Mouse (Mus musculus): ENCODE measurements around the gene Gimap1.

The Gimap1 gene

DNA sequence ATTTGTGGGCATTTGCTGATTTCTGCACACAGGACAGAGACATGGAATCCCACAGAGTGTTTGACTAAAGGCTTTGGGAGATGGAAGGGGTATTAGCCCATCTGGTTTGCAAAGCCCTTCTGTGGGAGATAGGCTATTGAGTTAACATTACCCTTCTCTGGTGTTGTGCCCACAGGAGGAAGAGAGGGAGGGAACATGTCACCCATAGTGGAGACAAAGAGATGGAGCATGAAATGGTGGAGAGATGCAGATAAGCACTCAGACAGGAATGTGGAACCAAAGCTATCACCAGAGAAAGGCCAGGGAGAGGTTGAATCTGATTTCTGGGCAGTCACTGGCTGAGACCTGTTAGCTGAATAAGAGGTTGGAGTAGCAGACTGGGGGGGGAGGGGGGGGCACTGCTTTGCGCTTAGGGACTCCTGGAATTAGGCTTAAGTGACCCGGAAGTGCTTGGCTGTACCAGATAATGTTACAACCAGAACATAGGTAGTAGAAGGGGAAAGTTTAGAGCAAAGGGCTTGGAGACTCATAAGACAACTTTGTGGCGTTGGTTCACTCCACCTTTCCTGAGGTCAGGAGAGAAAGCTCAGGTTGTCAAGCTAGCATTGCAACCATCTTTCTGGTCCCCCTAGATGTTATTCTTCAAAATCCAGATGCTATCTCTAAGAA lies 1.8 kb downstream of the Gimap1 start:
- DNase-seq (ENCODE audit: low read depth) = no peak

DNA sequence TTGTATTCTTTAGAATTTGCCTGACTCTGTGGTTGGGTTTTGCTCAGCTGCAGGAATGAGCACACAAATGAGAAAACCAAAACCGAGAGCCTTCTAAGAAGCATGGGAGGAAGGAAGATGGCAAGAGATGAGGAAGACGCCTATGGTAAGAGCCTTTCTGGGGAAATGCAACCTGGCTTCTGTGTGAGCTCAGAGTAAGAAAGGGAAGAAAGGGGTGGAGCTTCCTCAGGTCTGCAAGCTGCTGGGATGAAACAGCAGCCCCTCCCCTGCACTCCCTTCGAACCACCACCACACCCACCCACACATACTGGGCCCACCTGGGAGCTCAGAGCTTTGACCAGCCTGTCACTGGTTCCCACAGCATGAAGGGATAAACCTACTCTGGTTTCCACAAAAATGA lies 2.4 kb downstream of the Gimap1 start:
- no peak for DNase-seq (ENCODE audit: low read depth)

DNA sequence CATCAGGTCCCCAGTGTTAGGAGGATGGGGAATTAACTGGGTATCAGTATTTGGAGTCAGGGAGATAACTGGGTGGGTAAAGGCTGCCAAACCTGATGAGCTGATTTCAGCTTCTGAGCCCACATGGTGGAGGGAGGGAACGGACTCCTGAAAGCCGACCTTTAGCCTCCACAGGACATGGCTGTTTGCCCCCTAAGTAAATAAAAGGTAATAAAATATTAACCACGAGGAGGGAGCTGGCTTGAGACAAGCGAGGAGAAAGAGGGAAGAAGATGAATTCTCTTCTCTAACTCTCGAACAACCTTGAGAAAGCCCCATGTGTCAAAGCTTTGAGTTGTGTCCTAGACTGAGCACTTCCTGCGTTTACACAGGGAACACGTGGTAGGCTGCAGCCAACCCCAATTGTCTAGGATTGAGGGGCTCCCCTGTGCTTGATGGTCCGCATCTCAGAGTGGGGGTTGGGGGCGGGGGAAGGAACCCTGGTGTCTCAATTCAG lies 2.9 kb downstream of the Gimap1 start:
- no peak for DNase-seq (ENCODE audit: low read depth)

DNA sequence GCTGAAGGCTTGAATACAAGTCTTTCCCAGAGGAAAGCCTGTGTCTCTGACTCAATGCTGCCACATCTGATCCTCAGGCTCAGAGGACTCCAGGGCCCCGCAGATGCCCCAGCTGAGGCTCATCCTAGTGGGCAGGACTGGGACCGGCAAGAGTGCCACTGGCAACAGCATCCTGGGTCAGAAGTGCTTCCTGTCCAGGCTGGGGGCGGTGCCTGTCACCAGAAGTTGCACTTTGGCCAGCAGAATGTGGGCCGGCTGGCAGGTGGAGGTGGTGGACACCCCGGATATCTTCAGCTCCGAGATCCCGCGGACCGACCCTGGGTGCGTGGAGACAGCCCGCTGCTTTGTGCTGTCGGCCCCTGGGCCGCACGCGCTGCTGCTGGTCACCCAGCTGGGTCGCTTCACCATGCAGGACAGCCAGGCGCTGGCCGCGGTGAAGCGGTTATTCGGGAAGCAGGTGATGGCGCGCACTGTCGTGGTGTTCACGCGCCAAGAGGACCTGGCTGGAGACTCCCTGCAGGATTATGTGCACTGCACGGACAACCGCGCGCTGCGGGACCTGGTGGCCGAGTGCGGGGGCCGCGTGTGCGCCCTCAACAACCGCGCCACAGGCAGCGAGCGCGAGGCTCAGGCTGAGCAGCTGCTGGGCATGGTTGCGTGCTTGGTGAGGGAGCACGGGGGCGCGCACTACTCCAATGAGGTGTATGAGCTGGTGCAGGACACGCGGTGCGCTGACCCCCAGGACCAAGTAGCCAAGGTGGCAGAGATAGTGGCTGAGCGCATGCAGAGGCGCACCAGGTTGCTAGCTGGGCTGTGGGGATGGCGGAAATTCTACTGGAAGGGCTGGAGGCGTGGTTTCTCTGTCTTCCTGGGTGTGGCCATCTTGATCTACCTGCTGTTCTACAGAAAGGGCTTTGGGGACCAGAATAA lies 3.8 kb downstream of the Gimap1 start:
- no peak for DNase-seq (ENCODE audit: low read depth)

DNA sequence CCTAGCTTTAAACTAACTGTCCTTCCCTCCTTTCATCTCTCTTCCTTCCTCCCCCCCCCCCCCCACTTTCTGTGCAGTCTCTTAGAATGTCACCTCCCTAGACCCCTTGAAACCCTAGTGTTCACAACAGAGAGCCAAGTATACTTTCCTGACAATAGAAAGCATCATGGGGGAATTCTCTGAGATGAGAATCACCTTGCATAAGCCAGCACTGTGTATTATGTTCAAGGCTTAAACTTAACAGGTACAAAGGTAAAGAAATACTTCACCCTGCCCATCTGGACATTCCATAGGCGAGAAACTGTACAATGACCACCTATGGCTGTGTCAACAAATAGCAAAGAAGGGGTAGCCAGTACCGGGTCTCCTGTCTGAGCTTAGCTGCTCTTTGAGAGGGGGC lies 6.6 kb downstream of the Gimap1 start:
- no peak for DNase-seq (ENCODE audit: low read depth)

DNA sequence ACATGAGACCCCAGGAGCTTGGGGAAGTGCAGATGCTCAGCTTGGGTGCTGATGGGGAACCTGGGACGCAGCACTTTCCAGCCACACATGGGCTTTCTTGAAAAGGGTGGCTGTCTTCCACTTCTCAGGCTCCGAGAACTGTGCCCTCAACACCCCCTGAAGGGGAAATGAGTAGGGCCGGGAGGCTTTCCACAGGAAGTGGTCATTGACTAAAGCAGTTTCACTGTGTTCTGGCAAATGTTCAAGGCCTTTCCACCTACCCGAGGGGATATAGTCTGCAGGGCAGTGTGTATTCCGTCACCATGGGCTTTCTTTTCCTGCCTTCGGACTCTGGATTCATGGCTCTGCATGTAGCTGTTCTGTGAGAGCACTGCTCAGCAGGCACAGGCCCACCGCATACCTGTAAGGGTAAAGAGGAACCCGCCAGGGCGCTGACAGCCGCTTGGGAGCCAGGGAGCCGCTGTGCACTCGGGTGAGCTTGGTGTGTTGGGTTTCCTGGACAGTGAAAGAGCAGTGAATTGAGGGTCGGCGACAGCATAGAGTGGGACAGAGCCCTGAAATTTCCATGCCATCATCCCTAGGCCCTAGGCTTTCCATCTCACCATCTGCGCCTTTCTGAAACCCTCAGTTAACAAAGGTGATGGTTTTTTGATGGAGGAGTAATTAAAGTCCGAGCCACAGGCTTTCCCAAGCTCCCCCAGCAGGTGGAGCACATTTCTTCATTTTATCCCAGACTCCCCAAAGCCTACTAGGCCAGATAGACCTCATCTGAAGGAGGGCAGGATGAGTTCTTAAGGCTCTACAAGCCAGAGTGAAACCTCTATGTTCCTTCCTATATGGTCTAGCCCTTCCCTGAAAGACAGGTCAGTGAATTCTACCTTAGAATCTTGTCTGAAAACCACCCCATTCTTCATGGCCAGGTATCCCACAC lies 7.4 kb downstream of the Gimap1 start, which contains the start of gene Gimap5:
Gene Gimap5 (plus strand): TSS at position 239 of the 931 bp plus-strand sequence.
- DNase-seq (ENCODE audit: low read depth) = no peak

DNA sequence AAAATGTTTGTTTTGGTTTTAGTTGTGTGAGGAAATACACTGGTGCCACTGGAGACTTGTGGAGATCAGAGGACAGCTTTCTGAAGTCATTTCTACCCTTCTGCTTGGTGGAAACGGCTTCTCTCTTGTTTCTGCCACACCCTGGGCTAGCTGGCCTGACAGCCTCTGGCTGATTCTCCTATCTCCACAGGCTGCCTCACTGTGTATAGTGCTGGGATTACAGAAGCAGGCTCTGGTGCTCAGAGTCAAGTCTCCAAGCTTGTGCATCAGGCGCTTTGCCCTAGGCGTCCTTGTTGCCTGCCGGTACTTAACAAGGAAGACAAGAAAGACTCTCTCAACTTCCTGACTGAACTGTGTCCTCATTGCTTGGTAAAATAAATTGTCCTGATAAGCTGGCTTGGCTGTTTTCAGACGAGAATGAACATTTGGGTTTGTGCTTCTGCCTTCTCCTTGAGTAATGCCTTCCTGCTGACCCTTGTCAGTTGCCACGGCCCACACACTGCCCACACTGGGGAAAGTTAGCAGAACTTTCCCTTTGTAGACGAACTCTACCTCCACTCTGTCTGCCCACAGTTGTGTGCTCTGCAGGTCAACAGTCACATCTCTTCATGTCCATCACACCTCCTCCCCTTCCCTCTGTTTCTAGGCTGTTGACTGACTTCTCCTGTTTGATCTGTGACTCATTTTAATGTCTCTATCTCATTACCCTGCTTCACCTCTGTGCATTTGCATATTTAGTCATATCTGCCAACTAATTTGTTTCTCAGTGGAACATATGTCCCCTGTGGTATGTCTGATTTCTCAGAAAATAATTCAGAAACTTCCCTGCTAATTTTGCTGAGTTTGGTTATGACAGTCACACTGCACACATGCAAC lies 8.5 kb downstream of the Gimap1 start:
- no peak for DNase-seq (ENCODE audit: low read depth)

DNA sequence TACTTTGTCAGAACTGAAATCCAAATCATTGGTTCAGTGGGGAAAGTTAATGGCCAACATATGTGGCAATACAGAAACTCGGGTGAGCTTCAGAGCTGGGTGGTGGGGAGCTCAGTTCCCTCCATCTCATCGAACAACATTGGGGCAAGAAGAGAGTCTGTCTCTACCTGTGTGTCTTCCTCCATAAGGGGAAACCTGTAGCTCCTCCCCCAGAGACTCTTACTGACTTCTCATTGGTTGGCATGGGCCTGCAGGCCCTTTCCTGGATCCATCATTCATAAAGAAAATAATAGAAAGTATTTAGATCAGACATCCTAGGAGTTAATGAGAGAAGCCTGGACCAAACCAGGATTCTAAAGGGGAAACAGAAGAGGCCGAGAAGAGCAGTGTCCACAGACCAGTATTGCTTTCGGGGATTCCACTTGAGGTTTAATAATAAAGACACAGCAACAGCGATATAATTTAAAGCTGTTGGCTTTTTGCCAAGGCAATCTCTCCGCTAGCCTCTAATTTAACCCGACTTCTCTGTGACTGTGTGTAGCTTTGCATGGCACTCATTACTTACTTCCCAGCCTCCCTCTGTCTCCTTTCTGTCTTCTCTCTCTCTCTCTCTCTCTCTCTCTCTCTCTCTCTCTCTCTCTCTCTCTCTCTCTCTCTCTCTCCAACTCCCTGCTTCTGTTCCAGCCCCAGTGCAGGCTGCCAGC lies 24.9 kb downstream of the Gimap1 start:
- no peak for DNase-seq (ENCODE audit: low read depth)

DNA sequence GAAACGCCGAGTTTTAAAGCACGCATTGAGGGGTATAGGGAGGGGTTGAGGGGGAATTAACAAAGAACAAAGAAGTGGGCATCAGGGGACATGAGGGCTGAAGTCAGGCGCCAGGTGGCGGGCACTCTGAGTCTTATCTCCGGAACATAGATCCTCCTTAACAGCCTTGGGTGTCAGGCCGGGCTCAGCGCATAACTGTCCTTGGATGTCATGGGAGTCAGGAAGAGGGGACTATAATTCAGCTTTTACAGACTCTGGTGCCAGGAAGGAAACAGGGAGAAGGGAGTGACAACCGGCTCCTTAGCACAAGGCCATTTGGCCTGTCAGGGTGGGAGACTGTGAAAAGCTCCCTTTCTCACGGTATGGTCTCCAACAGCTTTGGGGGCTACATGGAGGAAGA lies 25.6 kb downstream of the Gimap1 start:
- DNase-seq (ENCODE audit: low read depth) = no peak

DNA sequence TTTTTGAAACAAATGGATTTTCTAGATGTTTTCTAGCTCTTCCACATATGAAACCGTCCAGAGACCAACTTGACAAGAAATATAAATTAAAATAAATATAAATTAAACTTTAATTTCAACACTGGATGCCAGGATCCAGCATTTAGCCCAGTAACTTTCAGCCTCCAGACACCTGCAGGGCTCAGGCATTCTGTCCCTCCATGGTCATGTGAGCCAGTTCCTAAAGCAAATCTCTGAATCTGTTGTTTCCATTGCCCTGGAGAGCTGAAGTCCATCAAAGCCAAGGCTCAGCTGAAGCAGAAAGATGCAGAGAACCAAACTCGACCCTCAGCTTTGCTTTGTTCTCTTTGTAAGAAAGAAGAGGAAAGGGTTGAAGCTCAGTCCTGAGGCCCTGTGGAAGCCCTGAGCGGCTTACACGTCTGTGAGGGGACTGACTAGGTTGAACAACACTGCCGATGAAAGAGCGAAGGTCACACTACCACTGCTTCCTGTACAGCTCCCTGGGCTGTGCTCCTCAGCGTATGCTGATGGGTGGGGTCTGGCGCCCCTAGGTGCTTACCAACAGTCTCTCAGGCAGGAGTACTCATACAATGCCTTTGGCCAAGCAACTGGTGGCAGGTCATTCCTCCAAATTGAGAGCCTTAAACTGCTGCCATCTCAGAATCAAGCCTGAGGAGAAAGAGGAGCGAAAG lies 29.5 kb downstream of the Gimap1 start:
- DNase-seq (ENCODE audit: low read depth) = no peak

DNA sequence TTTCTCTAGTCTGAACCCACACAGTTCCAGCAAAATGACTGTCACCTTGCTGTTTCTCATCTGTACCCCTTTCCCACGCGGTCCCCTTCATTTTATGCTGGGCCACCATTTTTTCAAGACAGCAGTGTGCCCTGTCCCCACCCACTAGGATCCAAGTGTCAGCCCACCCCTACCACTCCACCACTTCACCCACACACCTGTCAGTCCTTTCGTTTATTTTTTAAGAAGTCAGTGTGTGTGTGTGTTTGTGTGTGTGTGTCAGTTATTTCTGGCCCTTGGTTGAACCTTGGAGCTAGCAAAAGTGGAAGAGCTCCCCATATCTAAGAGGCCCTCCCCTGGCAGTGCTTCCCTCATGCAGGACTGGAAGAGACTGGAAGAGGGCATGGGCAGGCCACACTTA lies 30.1 kb downstream of the Gimap1 start:
- no peak for DNase-seq (ENCODE audit: low read depth)

DNA sequence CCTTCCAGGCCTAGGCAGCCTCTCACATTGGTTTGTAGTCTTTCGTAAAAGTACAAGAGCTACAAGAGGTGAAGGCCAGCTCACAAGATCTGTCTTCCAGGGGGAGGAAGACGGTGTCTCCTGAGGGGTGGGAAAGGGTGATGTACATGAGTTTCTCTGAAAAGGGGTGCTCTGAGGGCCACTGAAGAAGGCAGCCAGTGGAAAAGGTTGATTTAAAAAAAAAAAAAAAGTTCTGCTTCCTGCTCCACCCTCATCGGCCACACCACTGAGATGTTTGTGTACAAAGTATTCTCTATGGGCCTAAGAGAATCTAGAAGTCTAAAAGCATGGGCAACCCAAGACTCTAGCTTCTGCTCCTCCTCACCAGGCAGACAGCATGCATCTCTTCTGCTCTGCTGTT lies 31.8 kb downstream of the Gimap1 start, which contains the start of gene Gimap3:
Gene Gimap3 (minus strand): TSS at position 156 of the 400 bp plus-strand sequence.
- DNase-seq (ENCODE audit: low read depth) = no peak

DNA sequence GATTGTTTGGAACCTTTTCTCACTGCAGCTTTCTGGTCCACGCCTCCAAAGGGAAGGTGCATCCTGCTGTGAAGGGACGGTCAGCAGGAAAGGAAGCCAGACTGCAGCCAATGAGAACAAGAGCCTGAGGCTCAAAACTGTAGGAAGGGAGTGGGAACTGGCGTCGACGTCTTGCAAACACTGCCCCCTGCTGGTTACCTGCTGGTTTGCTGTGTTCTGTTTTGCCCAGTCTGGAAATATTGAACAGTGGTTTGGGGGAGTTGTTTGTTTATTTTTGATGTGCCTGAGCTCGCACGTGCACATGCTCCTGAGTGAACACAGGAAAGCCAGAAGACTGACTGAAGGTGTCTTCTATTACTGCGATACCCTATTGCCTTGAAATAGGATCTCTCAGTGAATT lies 33.2 kb downstream of the Gimap1 start:
- DNase-seq (ENCODE audit: low read depth) = peak; percentile 20

DNA sequence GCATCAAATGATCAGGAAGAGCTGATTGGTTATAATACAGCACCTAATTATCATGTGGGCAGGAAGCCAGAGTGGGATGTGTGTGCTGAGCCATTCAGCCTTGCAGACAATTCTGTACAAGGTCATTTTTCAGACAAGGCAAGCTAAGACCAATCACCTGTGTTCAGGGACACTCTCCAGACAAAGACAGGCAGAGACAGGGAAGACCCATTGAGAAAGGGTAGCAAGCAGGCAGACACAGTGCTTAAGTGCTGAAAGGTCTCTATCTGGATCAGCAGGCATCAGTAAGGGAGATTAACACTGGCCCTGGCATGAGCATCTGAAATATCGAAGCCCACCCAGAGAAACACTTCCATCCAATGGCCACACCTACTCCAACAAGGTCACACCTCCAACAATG lies 45.6 kb downstream of the Gimap1 start:
- DNase-seq (ENCODE audit: low read depth) = no peak

DNA sequence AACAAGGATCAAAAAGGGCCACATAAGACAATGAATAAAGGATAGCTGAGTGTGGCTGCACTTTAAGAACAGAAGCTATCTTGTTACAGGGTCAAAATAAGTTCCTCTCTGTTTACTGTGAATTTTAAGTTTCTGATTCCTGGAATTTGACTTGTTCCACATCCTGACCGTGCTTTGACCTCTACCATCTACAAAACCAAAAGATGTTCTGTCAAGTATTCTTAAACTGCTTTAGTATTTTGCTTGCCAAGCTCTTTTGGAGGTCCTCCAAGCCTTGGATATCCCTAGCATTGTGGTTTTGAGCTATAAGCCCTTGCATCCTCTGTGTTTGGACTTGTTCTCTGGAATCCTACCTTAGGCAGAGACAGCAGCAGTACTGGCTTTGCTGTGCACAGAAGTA lies 46.3 kb downstream of the Gimap1 start:
- DNase-seq (ENCODE audit: low read depth) = no peak

DNA sequence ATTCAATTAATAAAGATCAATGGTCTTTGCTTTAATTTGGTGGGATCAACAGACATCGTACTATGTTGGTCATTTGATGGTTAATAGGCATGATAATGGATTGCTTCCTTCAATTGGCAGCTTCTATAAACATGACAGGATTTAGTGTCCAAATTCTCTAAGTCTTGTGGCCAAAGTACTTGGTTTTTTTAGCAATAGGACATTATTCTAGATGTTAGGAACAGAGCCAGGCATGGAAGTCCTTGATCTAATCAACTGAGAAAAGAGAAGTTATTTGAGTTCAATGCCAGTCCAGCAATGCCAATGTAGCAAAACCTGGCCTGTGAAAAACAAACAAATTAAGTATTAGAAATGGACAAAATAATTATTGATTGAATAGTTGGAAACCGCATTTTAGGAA lies 46.7 kb downstream of the Gimap1 start:
- no peak for DNase-seq (ENCODE audit: low read depth)

DNA sequence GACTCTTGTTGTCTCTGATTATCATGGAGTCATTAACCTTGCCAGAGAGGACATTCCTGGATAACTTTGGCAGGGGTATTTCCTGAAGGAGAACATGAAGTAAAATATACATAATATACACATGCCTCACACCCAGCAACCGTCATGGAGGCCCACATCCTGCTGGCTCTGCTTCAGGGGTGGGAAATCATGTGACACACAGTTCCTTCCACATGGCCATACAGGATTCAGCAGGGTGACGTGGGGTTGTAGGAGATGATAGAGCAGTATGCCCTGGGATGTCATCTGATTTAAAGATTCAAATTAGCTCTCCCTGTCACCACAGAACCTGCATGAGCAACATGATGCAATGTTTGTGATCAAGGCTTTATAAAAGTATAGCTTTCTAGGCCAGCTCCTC lies 49.0 kb downstream of the Gimap1 start:
- DNase-seq (ENCODE audit: low read depth) = no peak
